Mouse (Mus musculus): ENCODE results near the gene Slfn8. TPM values are rescaled to one million over a fixed set of nuclear protein-coding genes. Genes with fewer than 3 reads are reported as not detected.
"Not testable (repeated sequence)": the region's sequence is repeated elsewhere in the genome, so short reads cannot be mapped to it uniquely, and the experiment has no call there.

Gene Slfn8
- polyA plus RNA-seq, 1 experiment from 2014 or later, result 0.64 TPM

- peak overlapping the region; percentile 79 for H3K4me2 ChIP-seq (replicated peaks)
- no peak overlapping the region for H3K9ac ChIP-seq
- 0 out of 2 replicates have a peak, but pooled peaks cover 9% of the 10 kb centered on the region for H3K36me3 ChIP-seq
- H3K9me3 ChIP-seq, result no peaks in the 10 kb centered on the region
- no peaks in the 10 kb centered on the region for H3K27me3 ChIP-seq
- no peak for ATAC-seq (ENCODE audit: insufficient number of reproducible peaks, insufficient read depth, low FRiP score, low TSS enrichment)
- 27% methylated on average over 12 of the region's 12 CpGs for WGBS
- 0 out of 2 replicates have a peak overlapping the region, but pooled peaks have one; percentile 9 for H3K4me3 ChIP-seq
- no peak overlapping the region for H3K27ac ChIP-seq
- 0 out of 2 replicates have a peak, but pooled peaks cover 5% of the 10 kb centered on the region for H3K4me1 ChIP-seq
Observed at GRCm38 (mm10) chr11:82989357-82989756, 31.3 kb downstream of the Slfn8 start.

DNA sequence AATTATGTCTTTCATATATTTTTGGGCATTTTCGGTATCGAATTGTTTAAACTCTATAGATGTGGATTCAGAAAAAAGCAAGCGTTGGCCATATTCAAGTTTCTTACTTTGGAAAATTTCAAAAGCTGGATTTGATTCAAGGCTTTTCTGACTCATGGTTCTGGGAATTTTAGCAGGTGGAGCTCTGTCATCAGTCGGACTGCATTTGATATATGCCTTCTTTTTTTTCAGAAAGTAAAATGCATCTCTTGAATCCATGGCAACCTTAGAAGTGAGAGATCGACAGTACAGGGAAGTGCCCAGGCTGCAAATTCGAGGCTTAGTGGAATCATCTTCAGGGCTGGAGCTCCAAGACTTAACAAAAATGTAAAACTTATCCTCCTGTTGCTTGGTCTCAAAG lies 33.0 kb downstream of the Slfn8 start:
- ATAC-seq (ENCODE audit: insufficient number of reproducible peaks, insufficient read depth, low FRiP score, low TSS enrichment), result no peak
- WGBS, result 89% methylated on average over 6 of the region's 6 CpGs
- 0 out of 2 replicates have a peak, but pooled peaks cover 9% of the 10 kb centered on the region for H3K36me3 ChIP-seq
- no peak overlapping the region for H3K4me3 ChIP-seq
- no peak overlapping the region for H3K4me2 ChIP-seq (replicated peaks)
- no peaks in the 10 kb centered on the region for H3K9me3 ChIP-seq
- H3K4me1 ChIP-seq, result 0 out of 2 replicates have a peak, but pooled peaks cover 5% of the 10 kb centered on the region
- H3K9ac ChIP-seq, result no peak overlapping the region
- no peaks in the 10 kb centered on the region for H3K27me3 ChIP-seq
- no peak overlapping the region for H3K27ac ChIP-seq

DNA sequence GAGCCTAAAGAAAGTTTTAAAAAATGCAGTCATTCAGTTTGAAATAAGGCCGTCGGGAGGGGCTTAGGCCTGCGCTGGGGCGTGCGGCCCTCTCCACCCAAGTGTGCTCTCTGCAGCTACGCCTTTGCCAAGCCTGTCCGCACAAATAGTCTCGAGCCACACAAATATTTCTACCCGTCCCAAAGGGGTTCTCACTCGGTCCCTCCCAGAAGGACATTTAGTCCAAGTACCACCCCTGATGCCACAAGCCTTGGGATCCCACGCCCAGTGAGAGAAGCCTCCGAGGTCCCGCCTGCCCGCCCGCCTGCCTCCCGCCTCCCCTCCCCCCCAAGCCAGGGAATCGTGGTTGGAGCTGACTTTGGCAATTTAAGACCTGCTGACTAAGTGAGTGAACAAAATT lies 37.4 kb downstream of the Slfn8 start:
- no peaks in the 10 kb centered on the region for H3K9me3 ChIP-seq
- 82% methylated on average over 17 of the region's 17 CpGs for WGBS
- H3K36me3 ChIP-seq, result peaks cover 20% of the 10 kb centered on the region
- H3K4me1 ChIP-seq, result no peaks in the 10 kb centered on the region
- ATAC-seq (ENCODE audit: insufficient number of reproducible peaks, insufficient read depth, low FRiP score, low TSS enrichment), result no peak
- no peak overlapping the region for H3K4me2 ChIP-seq (replicated peaks)
- H3K4me3 ChIP-seq, result no peak overlapping the region
- H3K9ac ChIP-seq, result no peak overlapping the region
- no peak overlapping the region for H3K27ac ChIP-seq
- no peaks in the 10 kb centered on the region for H3K27me3 ChIP-seq

GRCm38 (mm10) chr11:82982409-82982808 lies 38.2 kb downstream of the Slfn8 start:
- not testable (repeated sequence) for H3K27me3 ChIP-seq; H3K4me2 ChIP-seq (replicated peaks); H3K9ac ChIP-seq; H3K27ac ChIP-seq; H3K4me3 ChIP-seq; H3K4me1 ChIP-seq; H3K9me3 ChIP-seq; ATAC-seq (ENCODE audit: insufficient number of reproducible peaks, insufficient read depth, low FRiP score, low TSS enrichment)
- peaks cover 20% of the 10 kb centered on the region for H3K36me3 ChIP-seq
- 92% methylated on average over 2 of the region's 2 CpGs for WGBS

GRCm38 (mm10) chr11:82973916-82974315 lies 46.7 kb downstream of the Slfn8 start:
- no peak overlapping the region for H3K4me3 ChIP-seq
- H3K9ac ChIP-seq, result no peak overlapping the region
- WGBS, result 29% methylated on average over 5 of the region's 5 CpGs
- H3K4me2 ChIP-seq (replicated peaks), result no peak overlapping the region
- no peak overlapping the region for H3K27ac ChIP-seq
- H3K9me3 ChIP-seq, result no peaks in the 10 kb centered on the region
- no peaks in the 10 kb centered on the region for H3K27me3 ChIP-seq
- no peaks in the 10 kb centered on the region for H3K36me3 ChIP-seq
- no peaks in the 10 kb centered on the region; the same call in 1 of the 2 replicates for H3K4me1 ChIP-seq
- no peak for ATAC-seq (ENCODE audit: insufficient number of reproducible peaks, insufficient read depth, low FRiP score, low TSS enrichment)

- Histone ChIP-seq H3K36me3 (no peaks in the 10 kb centered on the region), H3K4me3 (0 out of 2 replicates have a peak overlapping the region, but pooled peaks have one; percentile 27), H3K4me2 (replicated peaks) (peak overlapping the region; percentile 51), H3K27me3 (no peaks in the 10 kb centered on the region), H3K27ac (no peak overlapping the region), H3K9me3 (no peaks in the 10 kb centered on the region), H3K4me1 (no peaks in the 10 kb centered on the region; the same call in 1 of the 2 replicates), H3K9ac (peak overlapping the region; percentile 11; the same call in 1 of the 2 replicates)
- WGBS, result 67% methylated on average over 11 of the region's 11 CpGs
- ATAC-seq (ENCODE audit: insufficient number of reproducible peaks, insufficient read depth, low FRiP score, low TSS enrichment), result no peak
Observed at GRCm38 (mm10) chr11:82971590-82971974, 49.0 kb downstream of the Slfn8 start.

DNA sequence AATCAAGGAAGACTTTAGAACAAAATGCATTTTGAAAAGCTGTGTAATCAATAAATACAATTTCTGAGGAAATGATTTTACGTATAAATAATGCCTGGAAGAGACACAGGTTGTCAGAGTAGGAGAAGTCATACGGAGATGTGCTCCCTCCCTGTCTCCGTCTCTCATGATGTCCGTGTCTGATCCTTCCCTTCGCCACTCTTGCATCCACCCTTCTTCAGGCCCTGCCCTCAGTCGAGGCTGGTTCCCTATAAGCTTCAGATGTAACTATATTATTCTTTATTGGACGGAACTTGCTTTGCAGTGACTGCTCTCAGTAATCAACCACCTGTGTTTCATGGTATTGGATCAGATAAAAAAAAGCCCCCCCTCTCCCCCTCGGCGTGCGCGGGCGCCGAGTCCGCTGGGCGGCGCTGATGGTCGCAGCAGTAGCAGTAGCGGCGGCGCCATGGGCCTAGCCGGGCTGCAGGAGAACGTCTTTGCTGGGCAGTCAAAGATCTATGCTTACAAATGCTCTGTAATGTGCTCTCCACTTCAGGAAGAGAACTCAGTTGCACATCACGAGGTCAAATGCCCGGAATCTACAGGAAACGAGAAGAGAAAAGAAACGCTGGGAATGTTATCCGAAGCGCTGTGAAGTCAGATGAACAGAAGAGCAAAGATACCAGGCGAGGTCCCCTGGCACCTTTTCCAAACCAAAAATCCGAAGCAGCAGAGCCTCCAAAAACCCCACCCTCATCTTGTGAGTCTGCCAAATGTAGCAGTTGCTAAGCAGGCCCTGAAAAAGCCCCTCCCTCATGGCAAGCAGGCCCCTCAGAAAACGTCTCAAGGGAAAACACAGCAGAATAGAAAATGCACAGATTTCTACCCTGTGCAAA lies 49.7 kb downstream of the Slfn8 start:
- no peaks in the 10 kb centered on the region for H3K36me3 ChIP-seq
- no peak for ATAC-seq (ENCODE audit: insufficient number of reproducible peaks, insufficient read depth, low FRiP score, low TSS enrichment)
- H3K27ac ChIP-seq, result no peak overlapping the region

DNA sequence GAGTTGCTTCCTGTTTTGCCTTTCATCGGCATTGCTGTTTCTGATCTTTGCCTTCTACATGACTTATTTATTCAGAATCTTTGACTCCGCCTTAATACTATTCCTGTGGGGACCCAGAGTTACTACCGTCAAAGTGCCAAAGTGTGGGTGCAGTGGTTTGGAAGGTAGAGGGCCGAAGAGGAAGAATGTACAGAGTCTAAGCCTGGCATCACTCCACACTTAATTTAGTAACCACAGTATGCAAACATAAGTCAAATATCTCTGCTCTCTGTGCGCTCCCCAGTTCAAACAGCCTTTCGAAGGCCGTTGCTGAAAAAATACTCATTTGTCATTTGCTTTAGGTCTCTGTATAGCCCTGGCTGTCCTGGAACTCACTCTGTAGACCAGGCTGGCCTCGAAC lies 58.4 kb downstream of the Slfn8 start:
- Histone ChIP-seq H3K9me3 (no peaks in the 10 kb centered on the region), H3K27me3 (no peaks in the 10 kb centered on the region), H3K4me2 (replicated peaks) (no peak overlapping the region), H3K36me3 (no peaks in the 10 kb centered on the region), H3K9ac (no peak overlapping the region), H3K27ac (no peak overlapping the region), H3K4me1 (no peaks in the 10 kb centered on the region), H3K4me3 (no peak overlapping the region)
- 84% methylated on average over 8 of the region's 8 CpGs for WGBS
- no peak for ATAC-seq (ENCODE audit: insufficient number of reproducible peaks, insufficient read depth, low FRiP score, low TSS enrichment)

More for the DNA sequence above, 49.7 kb downstream of the Slfn8 start:
- Histone ChIP-seq H3K27me3 (no peaks in the 10 kb centered on the region), H3K9me3 (no peaks in the 10 kb centered on the region), H3K4me2 (replicated peaks) (peak overlapping the region; percentile 51), H3K4me1 (no peaks in the 10 kb centered on the region; the same call in 1 of the 2 replicates), H3K9ac (peak overlapping the region; percentile 11; the same call in 1 of the 2 replicates), H3K4me3 (peak overlapping the region; percentile 27)
- 8% methylated on average over 31 of the region's 31 CpGs for WGBS

DNA sequence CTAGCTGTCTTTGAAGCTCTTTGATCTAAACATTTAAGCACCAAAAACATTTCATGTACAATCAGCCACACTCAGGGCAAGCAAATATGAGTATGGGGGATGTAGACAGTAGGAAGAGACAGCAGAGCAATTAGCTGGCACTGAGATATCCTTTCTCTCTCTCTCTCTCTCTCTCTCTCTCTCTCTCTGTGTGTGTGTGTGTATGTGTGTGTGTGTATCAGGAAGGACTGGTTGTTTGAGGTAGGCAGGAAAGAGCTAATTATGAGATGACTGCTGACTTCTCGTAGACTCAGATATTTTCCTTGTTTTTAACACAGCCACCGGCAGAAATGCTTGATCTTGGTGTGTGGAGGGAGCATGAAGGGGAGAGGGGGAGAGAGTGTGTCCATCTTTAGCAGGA lies 58.9 kb downstream of the Slfn8 start:
- no peak overlapping the region for H3K4me2 ChIP-seq (replicated peaks)
- WGBS, result 50% methylated on average over 2 of the region's 2 CpGs
- no peaks in the 10 kb centered on the region for H3K4me1 ChIP-seq

GRCm38 (mm10) chr11:82959613-82960012 lies 61.0 kb downstream of the Slfn8 start:
- H3K4me3 ChIP-seq, result no peak overlapping the region
- no peak overlapping the region for H3K27ac ChIP-seq
- no peak overlapping the region for H3K4me2 ChIP-seq (replicated peaks)
- H3K9ac ChIP-seq, result no peak overlapping the region
- H3K36me3 ChIP-seq, result no peaks in the 10 kb centered on the region
- peaks cover 2% of the 10 kb centered on the region; the same call in 1 of the 2 replicates for H3K27me3 ChIP-seq
- ATAC-seq (ENCODE audit: insufficient number of reproducible peaks, insufficient read depth, low FRiP score, low TSS enrichment), result no peak
- WGBS, result 18% methylated on average over 4 of the region's 4 CpGs
- H3K9me3 ChIP-seq, result no peaks in the 10 kb centered on the region
- H3K4me1 ChIP-seq, result no peaks in the 10 kb centered on the region

More for the DNA sequence above, 58.9 kb downstream of the Slfn8 start:
- Histone ChIP-seq H3K27me3 (no peaks in the 10 kb centered on the region), H3K9ac (no peak overlapping the region), H3K27ac (no peak overlapping the region), H3K36me3 (no peaks in the 10 kb centered on the region), H3K4me3 (no peak overlapping the region), H3K9me3 (no peaks in the 10 kb centered on the region)
- no peak for ATAC-seq (ENCODE audit: insufficient number of reproducible peaks, insufficient read depth, low FRiP score, low TSS enrichment)

- no peak overlapping the region for H3K4me2 ChIP-seq (replicated peaks)
- no peak overlapping the region for H3K4me3 ChIP-seq
- 81% methylated on average over 10 of the region's 10 CpGs for WGBS
- H3K27ac ChIP-seq, result no peak overlapping the region
- H3K9me3 ChIP-seq, result no peaks in the 10 kb centered on the region
- no peak for ATAC-seq (ENCODE audit: insufficient number of reproducible peaks, insufficient read depth, low FRiP score, low TSS enrichment)
- H3K36me3 ChIP-seq, result no peaks in the 10 kb centered on the region
- no peak overlapping the region for H3K9ac ChIP-seq
- H3K4me1 ChIP-seq, result 0 out of 2 replicates have a peak, but pooled peaks cover 2% of the 10 kb centered on the region
- H3K27me3 ChIP-seq, result peaks cover 27% of the 10 kb centered on the region
Observed at GRCm38 (mm10) chr11:82956925-82957324, 63.7 kb downstream of the Slfn8 start.

DNA sequence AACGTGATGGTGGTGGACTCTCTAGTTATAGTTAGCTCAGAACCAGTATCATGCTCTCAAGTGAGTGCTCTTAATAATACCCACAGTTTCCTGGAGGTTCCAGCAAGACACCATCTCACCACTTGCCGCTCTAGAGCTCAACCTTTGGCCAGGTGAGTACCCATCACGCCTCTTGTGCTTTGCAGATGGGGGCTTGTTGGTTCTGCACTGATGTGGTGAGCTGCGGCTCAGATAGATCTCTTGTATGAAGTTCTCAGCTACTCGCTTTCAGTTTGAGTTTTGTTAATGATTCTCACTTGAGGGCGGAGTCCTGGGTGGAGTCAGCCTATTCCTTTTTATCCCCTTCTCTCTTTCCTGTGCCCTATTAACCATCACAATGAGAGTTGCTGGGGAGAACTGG lies 66.0 kb downstream of the Slfn8 start:
- H3K27ac ChIP-seq, result no peak overlapping the region
- no peak overlapping the region for H3K4me3 ChIP-seq
- no peak overlapping the region for H3K4me2 ChIP-seq (replicated peaks)
- 0 out of 2 replicates have a peak, but pooled peaks cover 3% of the 10 kb centered on the region for H3K4me1 ChIP-seq
- peaks cover 49% of the 10 kb centered on the region for H3K27me3 ChIP-seq
- no peak for ATAC-seq (ENCODE audit: insufficient number of reproducible peaks, insufficient read depth, low FRiP score, low TSS enrichment)
- no peaks in the 10 kb centered on the region for H3K36me3 ChIP-seq
- no peaks in the 10 kb centered on the region for H3K9me3 ChIP-seq
- H3K9ac ChIP-seq, result no peak overlapping the region
- 75% methylated on average over 6 of the region's 6 CpGs for WGBS

Measured in embryonic facial prominence, embryonic 12.5 days (tissue).